Mouse (Mus musculus) stomach, postnatal 0 days (tissue): ENCODE results near the gene Hpcal4.

Experiments used
- CTCF ChIP-seq: IDR thresholded peaks from 2 replicates; pipeline ENCODE4 v1.5.1; 2016; ENCODE audit warnings: antibody characterized with exemption, low read depth, mild to moderate bottlenecking, moderate library complexity
- EP300 ChIP-seq: optimal IDR thresholded peaks from 2 replicates; pipeline ENCODE3; 2016; ENCODE audit warnings: antibody characterized with exemption

DNA sequence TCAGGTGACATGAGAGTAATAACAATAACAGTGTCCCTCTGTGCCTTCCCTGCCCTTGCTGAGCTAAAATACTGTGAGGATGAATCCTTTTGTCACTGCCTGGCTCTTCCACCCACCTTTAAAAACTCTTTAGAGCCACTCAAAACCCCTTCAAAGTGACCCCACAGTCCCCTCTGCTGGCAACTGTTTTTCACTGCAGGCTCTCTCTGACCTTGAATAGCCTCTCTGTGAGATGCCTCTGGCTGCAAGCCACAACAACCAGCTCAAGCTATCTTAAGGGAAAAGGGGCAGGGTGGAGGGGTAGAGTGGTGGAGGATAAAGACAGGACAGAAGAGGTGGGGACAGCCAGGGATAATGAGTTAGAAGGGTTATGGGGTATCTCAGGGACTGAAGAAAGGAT lies 11.2 kb upstream of the Hpcal4 start:
- TF ChIP-seq CTCF: peak; percentile 19
- TF ChIP-seq EP300: no peak
